Mouse (Mus musculus) ES-Bruce4 (cell line): ENCODE measurements around the gene Ggct. TPM values are rescaled to one million over a fixed set of nuclear protein-coding genes. Genes with fewer than 3 reads are reported as not detected.

ENCODE experiments used
- H3K27ac ChIP-seq: 2 replicates; pipeline ENCODE4 v1.5.1; 2012; ENCODE audit warnings: low read length, inconsistent platforms; ENCODE audit not compliant: insufficient read depth
- H3K27me3 ChIP-seq: 2 replicates; pipeline ENCODE4 v1.6.1; 2012; ENCODE audit warnings: mild to moderate bottlenecking, low read length, inconsistent platforms; ENCODE audit not compliant: control insufficient read depth, poor library complexity, insufficient read depth, severe bottlenecking
- H3K36me3 ChIP-seq: 2 replicates; pipeline ENCODE4 v1.6.1; 2012; ENCODE audit warnings: inconsistent platforms, mild to moderate bottlenecking, low read length, moderate library complexity; ENCODE audit not compliant: control insufficient read depth, poor library complexity, insufficient read depth, severe bottlenecking
- H3K4me1 ChIP-seq: one replicate; pipeline ENCODE4 v1.8.1; 2011; ENCODE audit warnings: low read length; ENCODE audit not compliant: control insufficient read depth, insufficient read depth
- H3K4me3 ChIP-seq: 2 replicates; pipeline ENCODE4 v1.5.1; 2011; ENCODE audit warnings: low read depth, mild to moderate bottlenecking, low read length
- H3K9ac ChIP-seq: 2 replicates; pipeline ENCODE4 v1.6.1; 2012; ENCODE audit warnings: low read depth, mild to moderate bottlenecking, inconsistent platforms; ENCODE audit not compliant: poor library complexity, severe bottlenecking
- H3K9me3 ChIP-seq: replicated peaks from 2 replicates; pipeline ENCODE4 v1.6.1; 2012; ENCODE audit warnings: mild to moderate bottlenecking, low read length, inconsistent platforms; ENCODE audit not compliant: control insufficient read depth, poor library complexity, insufficient read depth, severe bottlenecking
- CTCF ChIP-seq: IDR thresholded peaks from one replicate; pipeline ENCODE4 v1.8.1; 2011; ENCODE audit warnings: low read depth, low read length
- EP300 ChIP-seq: IDR thresholded peaks from 2 replicates; pipeline ENCODE4 v1.6.1; 2011; ENCODE audit warnings: low read depth, low read length; ENCODE audit not compliant: insufficient read depth
- POLR2A ChIP-seq: IDR thresholded peaks from one replicate; pipeline ENCODE4 v1.8.1; 2011; ENCODE audit warnings: low read length; ENCODE audit not compliant: insufficient read depth
- polyA plus RNA-seq: library from polyadenylated mRNA; stranded (reverse); fragments of >200 nt; gene quantifications from 2 replicates; pipeline ENCODE4 v1.2.4, GENCODE M21; 2011; ENCODE audit warnings: low read depth; ENCODE audit not compliant: missing spikeins, insufficient read depth, insufficient read length

The Ggct gene
- polyA plus RNA-seq, 1 experiment, result 44.7 TPM

DNA sequence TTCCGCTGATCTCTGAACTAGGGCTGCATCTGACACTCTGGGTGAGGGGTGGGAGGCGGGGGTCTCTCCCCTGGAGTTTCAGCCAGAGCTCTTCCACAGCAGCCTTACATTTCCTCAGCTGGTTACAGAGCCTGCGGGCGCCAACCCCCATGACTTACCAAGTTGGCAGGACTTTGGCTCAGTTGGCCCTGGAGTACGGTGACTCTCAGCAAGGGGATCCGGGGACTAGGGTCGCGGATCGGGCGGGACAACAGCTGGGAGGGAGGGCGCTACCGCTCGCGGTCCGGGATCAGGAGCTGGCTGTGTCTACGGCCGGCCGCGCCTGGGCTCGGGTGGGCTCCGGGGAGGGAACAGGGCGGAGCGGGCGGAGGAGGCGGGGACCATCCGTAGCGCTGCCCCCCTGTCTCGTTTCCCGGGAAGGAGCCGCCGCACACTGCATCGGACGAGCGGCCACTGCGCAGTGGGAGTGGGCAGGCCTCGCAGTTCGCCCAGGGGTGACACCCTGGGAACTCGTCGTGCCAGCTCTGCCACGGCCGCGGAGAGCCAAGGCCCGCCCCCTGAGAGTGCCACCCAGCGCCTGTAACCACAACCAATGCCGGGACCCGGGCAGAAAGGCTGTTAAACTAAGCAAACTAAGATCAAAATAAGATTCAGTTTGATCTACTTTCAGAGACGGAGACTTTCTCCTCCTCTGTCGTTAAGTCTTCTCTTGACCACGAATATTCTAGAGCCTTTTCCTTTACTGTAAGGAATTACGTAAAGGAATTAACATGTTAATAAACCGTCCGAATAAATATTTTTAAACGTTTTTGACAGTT is 20.4 kb downstream of the Ggct start, which contains the start of gene Nod1:
Gene Nod1, minus strand, starts transcription at position 502 of the 818 bp plus-strand sequence.
- H3K36me3 ChIP-seq, result no peaks in the 10 kb centered on the region
- TF ChIP-seq EP300 (no peak), POLR2A (no peak), CTCF (no peak)
- H3K9ac ChIP-seq, result peak within 1 kb of the TSS; percentile 62
- no peaks in the 10 kb centered on the region for H3K27me3 ChIP-seq
- no peaks in the 10 kb centered on the region for H3K9me3 ChIP-seq
- H3K4me3 ChIP-seq, result peak within 1 kb of the TSS; percentile 66
- H3K27ac ChIP-seq, result no peak within 1 kb of the TSS
- H3K4me1 ChIP-seq, result peaks cover 5% of the 10 kb centered on the region

DNA sequence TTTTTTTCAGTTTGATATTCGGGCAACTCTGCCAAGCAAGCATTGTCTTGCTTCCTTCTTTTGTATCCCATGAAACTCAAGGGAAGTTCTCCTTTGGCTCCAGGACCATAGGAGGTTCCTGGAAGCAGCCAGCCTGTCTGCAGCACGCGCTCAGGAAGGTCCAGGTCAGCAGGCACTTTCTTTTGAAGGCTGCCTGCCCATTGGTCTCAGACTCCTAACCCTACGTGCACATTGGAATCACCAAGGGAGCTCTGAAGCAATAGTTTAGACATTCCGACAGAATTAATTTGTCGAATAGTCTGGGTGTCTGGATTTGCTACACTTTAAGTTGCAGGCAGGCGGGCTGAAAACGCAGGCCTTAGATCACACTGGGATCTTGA is 21.0 kb downstream of the Ggct start:
- no peak overlapping the region for H3K27ac ChIP-seq
- peaks cover 5% of the 10 kb centered on the region for H3K4me1 ChIP-seq
- H3K27me3 ChIP-seq, result no peaks in the 10 kb centered on the region

DNA sequence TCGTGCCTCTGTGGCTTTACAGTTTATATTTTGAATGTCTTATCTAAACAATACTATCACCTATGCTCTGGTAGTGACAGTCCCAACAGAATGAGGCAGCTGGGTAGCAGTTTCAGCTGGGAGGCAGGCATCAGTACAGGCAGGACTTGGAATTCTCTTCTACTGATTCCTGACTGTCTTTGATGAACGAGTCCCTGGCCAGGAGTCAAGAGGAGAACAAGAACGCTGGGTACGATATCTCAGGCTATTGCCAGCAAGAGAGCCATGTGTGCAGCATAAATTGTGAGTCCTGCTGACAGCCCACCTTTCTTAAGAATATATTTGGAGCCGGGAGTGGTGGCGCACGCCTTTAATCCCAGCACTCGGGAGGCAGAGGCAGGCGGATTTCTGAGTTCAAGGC is 22.2 kb downstream of the Ggct start:
- H3K27me3 ChIP-seq, result no peaks in the 10 kb centered on the region
- H3K36me3 ChIP-seq, result no peaks in the 10 kb centered on the region
- no peak overlapping the region for H3K27ac ChIP-seq
- no peak overlapping the region for H3K9ac ChIP-seq
- H3K4me1 ChIP-seq, result peaks cover 7% of the 10 kb centered on the region
- H3K9me3 ChIP-seq, result no peaks in the 10 kb centered on the region
- TF ChIP-seq EP300 (no peak), CTCF (no peak), POLR2A (no peak)
- H3K4me3 ChIP-seq, result no peak overlapping the region

More for the DNA sequence above, 21.0 kb downstream of the Ggct start:
- Histone ChIP-seq H3K36me3 (no peaks in the 10 kb centered on the region), H3K9ac (peak overlapping the region; percentile 62), H3K4me3 (peak overlapping the region; percentile 66), H3K9me3 (no peaks in the 10 kb centered on the region)
- no peak for TF ChIP-seq CTCF
- no peak for TF ChIP-seq EP300
- TF ChIP-seq POLR2A, result no peak

DNA sequence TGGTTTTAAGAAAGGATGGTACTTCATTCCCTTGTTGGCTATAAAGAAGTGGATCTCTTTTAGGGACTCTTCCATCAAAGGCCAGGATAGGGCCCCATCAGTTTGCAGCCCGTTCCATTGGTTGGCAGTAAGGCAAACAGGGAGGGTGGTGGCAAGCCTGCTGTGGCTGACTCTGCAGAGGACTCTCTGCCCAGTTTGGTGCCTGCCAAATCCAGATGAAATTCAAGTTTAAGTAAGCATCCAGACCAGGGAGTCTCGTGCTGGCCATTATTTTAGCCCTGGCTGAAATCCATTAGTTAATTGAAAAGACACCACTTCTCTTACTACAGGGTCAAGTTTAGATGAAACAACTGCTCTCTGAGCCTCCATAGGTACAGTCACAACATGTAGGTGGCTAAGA is 22.9 kb downstream of the Ggct start:
- H3K4me1 ChIP-seq, result peaks cover 7% of the 10 kb centered on the region
- H3K9ac ChIP-seq, result no peak overlapping the region
- H3K4me3 ChIP-seq, result no peak overlapping the region
- H3K27ac ChIP-seq, result no peak overlapping the region
- no peaks in the 10 kb centered on the region for H3K27me3 ChIP-seq
- TF ChIP-seq POLR2A (no peak), CTCF (no peak)
- H3K9me3 ChIP-seq, result no peaks in the 10 kb centered on the region
- no peaks in the 10 kb centered on the region for H3K36me3 ChIP-seq

DNA sequence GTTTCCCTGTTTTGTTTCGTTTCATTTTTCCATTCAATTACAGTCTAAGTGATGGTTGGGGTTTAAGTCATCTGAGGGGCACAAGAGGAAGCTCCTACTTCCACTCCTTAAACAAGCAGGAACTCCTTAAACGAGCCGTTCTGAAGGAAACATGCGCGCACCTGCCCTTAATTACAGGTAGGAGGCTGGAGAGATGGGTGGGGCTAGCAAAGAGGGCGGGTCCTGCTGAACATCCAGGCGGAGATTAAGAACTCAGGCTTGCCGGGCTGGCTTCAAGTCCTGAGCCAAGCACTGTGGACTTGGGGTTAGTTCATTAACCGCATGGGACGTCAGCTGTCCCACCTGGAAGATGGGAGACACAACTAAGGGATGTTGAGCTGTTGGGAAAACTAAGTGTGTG is 25.2 kb downstream of the Ggct start:
- TF ChIP-seq CTCF (no peak), POLR2A (no peak), EP300 (0 out of 2 replicates have a peak, but pooled peaks have one; percentile 46)
- peak overlapping the region; percentile 31 for H3K4me3 ChIP-seq
- peaks cover 6% of the 10 kb centered on the region for H3K4me1 ChIP-seq
- no peak overlapping the region for H3K9ac ChIP-seq
- no peaks in the 10 kb centered on the region for H3K27me3 ChIP-seq
- H3K9me3 ChIP-seq, result no peaks in the 10 kb centered on the region; the same call in 1 of the 2 replicates
- peak overlapping the region; percentile 61 for H3K27ac ChIP-seq
- H3K36me3 ChIP-seq, result no peaks in the 10 kb centered on the region

DNA sequence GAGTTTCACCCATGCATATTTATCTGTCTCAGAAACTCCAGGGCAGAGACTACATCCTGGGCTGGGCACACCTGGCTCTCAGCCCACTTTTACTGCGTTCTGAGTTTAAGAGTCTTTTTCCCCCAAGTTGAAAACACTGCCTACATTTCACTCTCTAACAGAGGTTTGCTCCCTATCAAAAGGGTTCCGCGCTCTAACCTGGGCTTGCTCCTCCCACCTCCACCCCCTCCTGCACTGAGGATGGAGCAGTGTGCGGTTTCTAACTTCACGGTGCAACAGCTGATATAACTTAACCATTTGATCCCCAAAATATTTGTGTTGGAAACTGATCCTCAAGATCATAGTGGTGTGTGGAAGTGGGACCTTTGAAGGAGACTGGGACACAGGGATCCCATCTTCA is 27.5 kb downstream of the Ggct start:
- Histone ChIP-seq H3K4me1 (peaks cover 8% of the 10 kb centered on the region), H3K27me3 (no peaks in the 10 kb centered on the region), H3K9me3 (no peaks in the 10 kb centered on the region; the same call in 1 of the 2 replicates), H3K9ac (peak overlapping the region; percentile 62; the same call in 1 of the 2 replicates), H3K27ac (peak overlapping the region; percentile 99), H3K4me3 (no peak overlapping the region), H3K36me3 (no peaks in the 10 kb centered on the region)
- TF ChIP-seq EP300 (no peak), POLR2A (no peak), CTCF (no peak)
